Mouse (Mus musculus) right cerebral cortex, adult 18-20 months (tissue): Measurements from ENCODE around the gene Hyal3.

ENCODE experiments used
- DNase-seq: peaks from one replicate; pipeline ENCODE4 v3.0.0; 2022; ENCODE audit warnings: mixed read lengths

Gene Hyal3

DNA sequence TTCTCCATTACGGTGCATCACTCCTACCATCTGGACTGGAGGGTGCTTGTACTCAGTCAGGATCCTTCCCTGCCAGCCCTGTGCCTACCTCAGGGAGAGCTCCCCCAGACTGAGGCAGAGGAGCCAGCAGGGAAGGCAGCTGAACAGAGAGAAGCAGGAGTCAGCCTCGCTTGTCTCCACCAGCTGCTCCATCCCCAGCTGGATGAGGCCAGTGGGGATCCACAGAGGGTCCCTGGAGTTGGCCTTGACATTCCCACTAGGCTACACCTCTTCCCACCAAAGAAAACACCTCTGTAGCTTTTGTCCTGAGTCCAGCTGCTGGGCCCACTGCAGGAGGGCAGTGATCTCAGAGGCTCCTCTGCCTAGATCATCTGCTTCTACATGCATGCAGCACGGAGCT is 44.3 kb downstream of the Hyal3 start:
- DNase-seq, result no peak

DNA sequence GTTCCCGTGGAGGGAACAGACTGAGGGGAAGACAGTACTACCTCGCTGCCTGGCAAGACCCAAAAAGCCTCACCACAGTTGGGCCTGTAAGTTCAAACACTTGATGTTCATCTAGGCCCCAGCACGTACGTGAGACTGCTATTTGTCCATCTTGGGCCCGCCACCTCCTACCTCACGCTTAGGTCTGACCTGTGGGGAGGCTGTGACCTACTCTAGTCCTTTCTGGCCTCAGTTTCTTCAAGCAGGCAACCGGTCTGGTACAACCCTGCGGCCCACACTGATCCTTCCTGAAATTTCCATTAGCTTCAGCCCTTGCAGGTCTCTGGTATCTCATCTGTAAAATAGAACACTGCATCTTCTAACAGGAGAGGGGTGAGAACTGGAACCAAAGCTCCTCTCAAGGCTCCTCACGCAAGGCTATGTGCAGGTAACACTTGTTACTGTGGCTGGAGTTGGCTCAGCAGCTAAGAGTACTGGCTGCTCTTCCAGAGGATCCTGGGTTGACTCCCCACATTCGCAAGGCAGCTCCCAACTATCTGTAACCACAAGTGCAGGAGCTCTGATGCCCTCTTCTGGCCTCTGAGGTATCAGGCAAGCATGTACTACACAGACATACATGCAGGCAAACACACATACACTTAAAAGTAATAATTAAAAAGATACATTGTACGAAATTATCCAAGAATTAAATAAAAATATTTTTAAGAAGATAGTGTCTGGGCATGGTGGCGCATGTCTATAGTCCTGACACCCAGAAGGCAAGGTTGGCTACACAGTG is 44.9 kb downstream of the Hyal3 start:
- DNase-seq, result no peak

DNA sequence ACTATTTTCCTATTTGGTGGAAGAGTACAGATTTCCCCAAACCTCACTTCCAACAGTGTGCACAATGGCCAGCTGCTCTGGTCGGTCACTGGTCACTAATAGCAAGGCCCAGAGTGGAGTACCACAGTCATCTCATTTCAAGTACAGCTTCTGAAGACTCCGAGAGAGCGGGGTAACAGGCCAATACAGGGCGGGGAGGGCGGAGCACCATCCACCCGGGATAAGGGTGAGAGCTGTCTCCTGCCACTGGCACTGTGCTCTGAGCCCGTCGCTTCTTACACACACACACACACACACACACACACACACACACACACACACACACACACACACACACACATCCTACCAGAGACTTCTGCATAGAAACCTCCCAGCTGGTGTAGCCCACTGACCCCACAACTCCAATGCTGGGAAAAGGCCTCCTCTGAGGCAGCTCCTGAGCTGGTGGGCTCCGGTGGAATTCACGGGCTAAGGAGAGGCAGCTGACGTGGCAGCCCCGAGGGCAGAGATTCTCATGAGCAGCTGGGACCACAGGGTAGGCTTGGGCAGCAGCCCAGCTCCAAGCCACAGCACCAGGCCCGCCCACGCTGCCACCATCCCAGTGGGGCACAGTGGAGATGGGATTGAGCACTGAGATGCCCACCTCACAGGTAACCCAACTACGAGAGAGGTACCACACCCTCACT is 45.7 kb downstream of the Hyal3 start:
- no peak for DNase-seq

DNA sequence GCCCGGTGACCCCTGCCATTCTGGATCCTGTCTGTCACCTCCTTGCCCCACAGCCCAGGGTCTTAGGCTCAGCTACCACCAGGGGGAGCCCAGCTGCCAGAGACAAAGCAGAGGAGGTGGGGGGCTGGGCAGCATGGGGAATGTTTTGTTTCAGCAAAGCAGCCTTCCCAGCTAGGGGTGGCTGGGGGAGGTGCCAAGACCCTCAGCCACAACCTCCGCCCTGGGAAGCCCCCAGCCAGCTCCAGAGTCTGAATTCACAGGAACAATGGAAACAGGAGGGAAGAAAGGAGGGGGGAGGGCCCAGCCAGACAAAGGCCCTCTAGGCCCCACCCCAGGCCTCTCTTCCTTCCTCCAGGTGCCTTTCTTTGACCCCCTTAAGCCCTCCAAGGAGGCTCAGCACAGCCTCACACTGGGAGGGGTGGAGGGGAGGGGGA is 46.2 kb downstream of the Hyal3 start:
- DNase-seq, result peak; percentile 77

GRCm38 (mm10) chr9:107627387-107628255 is 47.0 kb downstream of the Hyal3 start:
- DNase-seq, result no peak

DNA sequence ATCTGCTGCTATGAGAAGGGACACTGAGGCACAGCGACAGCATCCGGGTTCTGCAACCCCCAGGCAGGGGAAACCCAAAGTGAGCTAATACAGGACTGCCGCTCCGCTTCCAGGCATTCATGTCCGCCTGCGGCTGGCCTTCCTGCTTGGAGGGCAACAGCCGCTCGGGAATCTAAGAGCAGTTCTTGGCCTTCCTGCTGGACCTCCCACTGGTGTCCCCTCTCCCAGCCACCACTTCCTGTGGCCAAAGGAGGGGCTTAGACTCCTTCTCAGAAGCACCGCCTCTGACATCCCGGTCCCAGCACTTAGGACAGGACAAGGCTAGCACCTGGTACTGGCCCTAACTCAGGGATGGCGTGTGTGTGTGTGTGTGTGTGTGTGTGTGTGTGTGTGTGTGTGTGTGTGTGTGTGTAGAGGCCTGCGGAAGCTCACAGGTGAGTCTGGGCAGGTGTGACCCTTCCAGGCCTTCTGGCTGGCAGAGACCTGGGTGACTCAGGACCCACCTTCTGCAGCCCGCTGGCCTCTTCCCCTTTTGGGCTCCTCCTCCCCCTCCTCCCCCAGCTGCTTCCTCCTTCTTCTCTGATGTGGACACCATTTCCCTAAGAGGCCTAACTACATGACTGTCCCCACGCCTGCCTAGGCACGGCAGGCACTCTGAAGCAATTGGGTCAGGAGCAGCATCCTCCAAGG is 48.2 kb downstream of the Hyal3 start:
- DNase-seq, result no peak

- no peak for DNase-seq
Observed at GRCm38 (mm10) chr9:107629411-107629730, 48.8 kb downstream of the Hyal3 start.

DNA sequence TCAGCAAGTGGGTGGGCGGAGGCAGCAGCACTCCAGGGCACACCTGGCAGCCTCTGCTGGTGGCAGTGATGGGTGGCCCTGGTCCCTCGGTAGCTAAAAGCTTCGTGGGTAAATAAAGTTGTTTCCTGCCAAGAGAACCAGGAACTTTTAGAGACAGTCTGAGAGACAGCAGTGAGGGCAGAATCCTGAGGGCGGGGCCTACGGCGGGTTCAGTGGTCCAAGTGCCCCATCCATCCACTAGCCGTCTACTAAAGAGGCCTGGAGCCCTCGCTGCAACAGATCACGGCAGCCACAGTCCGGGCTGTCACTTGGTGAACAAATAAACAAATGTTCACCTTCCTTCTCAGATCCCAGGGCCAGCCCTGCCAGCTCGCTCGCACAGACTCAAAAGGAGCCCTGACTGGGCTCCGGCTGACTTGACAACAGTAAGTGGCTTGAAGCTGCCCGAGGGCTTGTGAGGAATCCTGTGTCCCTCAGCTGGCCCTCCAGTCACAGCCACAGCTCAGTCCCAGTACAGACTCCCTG is 49.3 kb downstream of the Hyal3 start:
- no peak for DNase-seq

GRCm38 (mm10) chr9:107630576-107630975 is 50.0 kb downstream of the Hyal3 start:
- no peak for DNase-seq

DNA sequence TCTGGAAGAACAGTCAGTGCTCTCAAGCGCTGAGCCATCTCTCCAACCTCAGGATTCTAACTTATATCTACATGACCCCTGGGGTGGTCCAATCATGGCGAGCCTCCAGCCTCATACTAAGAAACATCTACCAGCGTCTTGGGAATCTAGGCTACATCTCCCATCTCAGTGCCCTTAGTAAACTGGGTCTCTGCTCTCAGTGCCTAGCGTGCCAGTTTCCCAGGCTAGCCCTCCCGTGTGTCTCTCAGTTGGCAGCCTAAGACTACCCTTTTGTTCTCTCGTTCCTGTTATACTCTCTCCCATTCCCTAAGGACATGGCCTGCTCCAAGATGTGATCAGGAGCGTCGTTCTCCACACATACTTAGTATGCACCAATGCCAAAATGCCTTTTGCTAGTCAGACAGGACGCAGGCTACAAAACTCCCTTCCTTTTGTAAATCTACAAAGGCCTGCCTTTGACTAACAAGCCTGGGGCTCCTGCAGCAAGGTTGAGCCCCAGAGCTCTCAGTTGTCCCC is 50.8 kb downstream of the Hyal3 start:
- no peak for DNase-seq

DNA sequence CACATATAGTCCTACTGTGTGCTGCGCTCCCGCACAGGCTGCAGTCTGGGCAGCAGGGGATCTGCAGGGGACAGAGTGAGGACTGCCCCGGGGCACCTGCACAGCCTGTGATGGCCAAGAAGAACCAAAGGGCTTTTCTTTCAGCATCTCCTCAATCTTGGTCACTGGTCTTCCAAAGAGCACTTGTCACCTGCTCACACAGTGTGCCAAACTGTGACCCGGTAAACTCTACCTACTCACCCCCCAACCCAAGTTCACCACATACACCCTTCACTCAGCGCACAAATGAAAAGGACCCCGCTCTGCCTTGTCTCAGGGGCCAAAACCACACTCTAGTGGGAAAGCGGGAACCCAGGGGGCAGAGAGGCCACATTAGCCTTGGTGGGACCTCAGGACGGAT is 51.2 kb downstream of the Hyal3 start:
- no peak for DNase-seq

DNA sequence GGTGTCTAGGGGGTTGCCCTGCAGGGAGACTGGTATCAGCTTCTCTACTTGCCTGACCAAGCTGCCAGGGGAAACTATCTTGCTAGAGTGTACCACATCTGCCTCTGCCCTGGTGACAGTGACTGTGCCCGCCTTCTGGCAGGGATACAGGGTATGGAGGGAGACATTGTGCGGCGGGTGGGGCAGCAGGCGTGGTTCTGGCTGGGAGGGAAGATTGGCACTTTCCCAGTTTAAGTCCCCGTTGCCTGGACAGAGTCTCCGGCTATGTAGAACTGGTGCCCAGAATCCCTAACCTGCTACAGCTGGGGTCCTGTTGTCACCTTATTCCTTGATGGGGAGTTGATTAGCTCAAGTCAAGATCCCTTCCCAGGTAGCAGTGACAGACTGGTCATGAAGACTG is 51.9 kb downstream of the Hyal3 start:
- DNase-seq, result no peak

DNA sequence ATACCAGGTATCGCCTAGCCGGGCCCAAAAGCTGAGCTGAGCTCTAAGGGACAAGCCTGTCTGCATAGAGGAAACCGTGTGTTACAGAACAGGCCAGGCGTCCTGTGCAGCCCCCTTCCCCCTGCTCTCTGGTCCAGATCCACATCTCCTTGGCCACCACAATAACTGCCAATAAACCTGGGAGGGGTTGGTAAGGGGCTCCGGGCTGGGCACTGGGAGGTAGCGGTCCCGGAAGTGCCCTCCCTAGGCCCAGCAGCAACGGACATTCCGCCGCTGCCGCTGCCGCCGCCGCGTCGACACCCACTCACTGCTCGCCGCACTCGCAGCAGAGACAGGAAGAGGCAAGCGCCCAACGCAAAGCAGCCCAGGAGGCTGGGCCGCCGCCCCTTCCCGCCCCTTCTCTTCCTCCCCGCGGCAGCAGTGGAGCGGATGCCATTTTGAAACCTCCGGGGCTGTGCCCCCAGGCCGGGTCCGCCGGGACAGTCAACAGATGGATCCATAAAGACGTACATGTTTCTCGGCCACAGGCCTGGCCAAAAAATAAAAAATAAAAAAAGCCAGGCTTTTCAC is 52.6 kb downstream of the Hyal3 start:
- DNase-seq, result peak; percentile 86

DNA sequence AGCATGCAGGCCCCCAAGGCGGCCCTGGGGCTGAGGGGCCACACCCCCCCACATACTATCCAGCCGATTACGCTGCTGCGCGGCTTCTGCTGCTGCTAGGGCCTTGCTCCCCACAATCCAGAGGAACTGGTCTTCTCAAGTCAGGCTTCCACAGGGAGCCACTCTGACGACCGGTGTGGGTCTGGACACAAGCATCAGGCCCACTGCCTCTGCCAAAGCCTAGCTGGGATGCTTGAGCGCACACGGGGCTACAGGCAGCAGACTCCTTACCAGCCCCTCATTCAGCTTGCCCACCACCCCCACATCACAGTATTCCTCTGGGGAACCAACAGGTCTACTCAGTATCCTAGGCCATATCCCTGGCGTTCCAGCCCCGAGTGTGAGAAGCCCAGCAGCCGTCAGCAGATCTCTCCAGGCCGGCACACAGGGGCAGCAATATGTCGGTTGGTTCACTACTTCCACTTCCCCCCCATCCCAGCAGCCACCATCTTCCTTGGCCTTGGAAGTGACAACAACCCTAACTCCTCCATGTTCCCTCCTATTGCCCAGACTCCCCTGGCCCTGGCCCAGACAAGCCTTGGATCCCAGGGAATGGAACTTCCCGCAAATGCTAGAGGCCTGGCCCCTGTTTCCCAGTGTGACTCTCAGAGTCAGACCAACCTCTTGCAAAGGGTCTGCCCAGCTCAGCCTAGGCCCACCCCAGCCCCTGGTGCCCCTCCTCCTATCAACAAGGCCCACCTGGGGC is 53.2 kb downstream of the Hyal3 start:
- DNase-seq, result no peak

- DNase-seq, result no peak
Observed at GRCm38 (mm10) chr9:107634406-107635278, 54.0 kb downstream of the Hyal3 start.

GRCm38 (mm10) chr9:107635279-107636028 is 54.8 kb downstream of the Hyal3 start, which contains the start of gene Gnai2:
Gene Gnai2, minus strand, starts transcription at chr9:107635367.
- DNase-seq, result peak; percentile 96
